Mouse (Mus musculus) intestine, embryonic 14.5 days (tissue): ENCODE results near the gene Dock4. TPM values are rescaled to one million over a fixed set of nuclear protein-coding genes. Genes with fewer than 3 reads are reported as not detected.

Source experiments
- ATAC-seq: fragments of 200-750 bp; cut with Nextera tagmentation; replicated peaks from 2 replicates; pipeline ENCODE4 v1.8.0; 2017; ENCODE audit warnings: low read depth, moderate number of reproducible peaks, moderate TSS enrichment, moderate library complexity; ENCODE audit not compliant: low FRiP score, low TSS enrichment
- DNase-seq: peaks from one replicate; pipeline ENCODE4 v3.0.0-alpha.2; 2018; ENCODE audit warnings: low spot score
- H3K27ac ChIP-seq: fragments of 300-500 bp; sonication (generic); 2 replicates; pipeline ENCODE4 v1.5.1; 2014; ENCODE audit warnings: low read depth, mild to moderate bottlenecking, control low read depth
- H3K27me3 ChIP-seq: fragments of 300-500 bp; sonication (generic); replicated peaks from 2 replicates; pipeline ENCODE4 v1.6.1; 2014; ENCODE audit warnings: low read length, control low read depth; ENCODE audit not compliant: control insufficient read depth, insufficient read depth
- H3K36me3 ChIP-seq: fragments of 300-500 bp; sonication (generic); 2 replicates; pipeline ENCODE4 v1.6.1; 2014; ENCODE audit warnings: low read length, control low read depth; ENCODE audit not compliant: control insufficient read depth, insufficient read depth
- H3K4me1 ChIP-seq: fragments of 300-500 bp; sonication (generic); replicated peaks from 2 replicates; pipeline ENCODE4 v1.6.1; 2014; ENCODE audit warnings: low read length, control low read depth, mixed read lengths; ENCODE audit not compliant: control insufficient read depth, insufficient read depth
- H3K4me2 ChIP-seq: fragments of 300-500 bp; sonication (generic); 2 replicates; pipeline ENCODE4 v1.6.1; 2014; ENCODE audit warnings: low read length
- H3K4me3 ChIP-seq: fragments of 300-500 bp; sonication (generic); 2 replicates; pipeline ENCODE4 v1.5.1; 2014; ENCODE audit warnings: low read depth, low read length, control low read depth, mixed read lengths
- H3K9ac ChIP-seq: fragments of 300-500 bp; sonication (generic); 2 replicates; pipeline ENCODE4 v1.6.1; 2014; ENCODE audit warnings: mild to moderate bottlenecking, low read length
- H3K9me3 ChIP-seq: fragments of 300-500 bp; sonication (generic); 2 replicates; pipeline ENCODE4 v1.6.1; 2016; ENCODE audit warnings: low read length, control low read depth; ENCODE audit not compliant: control insufficient read depth
- WGBS: fragments of 180-500 bp; shearing (Covaris S2); extraction: QIAGEN DNeasy Blood & Tissue Kit; methylation state at CpG from one replicate; pipeline ENCODE4 v1.1.7; 2014; 5-methylcytosine and 5-hydroxymethylcytosine counted together
- polyA plus RNA-seq: library from polyadenylated mRNA; unstranded; fragments of >200 nt; fragmentation: Nextera tagmentation; extraction: Ambion mirVana; gene quantifications from 2 replicates; pipeline ENCODE4 v1.2.1, GENCODE M21; 2014

The Dock4 gene
- polyA plus RNA-seq, 1 experiment from 2014 or later, result 10.6 TPM

DNA sequence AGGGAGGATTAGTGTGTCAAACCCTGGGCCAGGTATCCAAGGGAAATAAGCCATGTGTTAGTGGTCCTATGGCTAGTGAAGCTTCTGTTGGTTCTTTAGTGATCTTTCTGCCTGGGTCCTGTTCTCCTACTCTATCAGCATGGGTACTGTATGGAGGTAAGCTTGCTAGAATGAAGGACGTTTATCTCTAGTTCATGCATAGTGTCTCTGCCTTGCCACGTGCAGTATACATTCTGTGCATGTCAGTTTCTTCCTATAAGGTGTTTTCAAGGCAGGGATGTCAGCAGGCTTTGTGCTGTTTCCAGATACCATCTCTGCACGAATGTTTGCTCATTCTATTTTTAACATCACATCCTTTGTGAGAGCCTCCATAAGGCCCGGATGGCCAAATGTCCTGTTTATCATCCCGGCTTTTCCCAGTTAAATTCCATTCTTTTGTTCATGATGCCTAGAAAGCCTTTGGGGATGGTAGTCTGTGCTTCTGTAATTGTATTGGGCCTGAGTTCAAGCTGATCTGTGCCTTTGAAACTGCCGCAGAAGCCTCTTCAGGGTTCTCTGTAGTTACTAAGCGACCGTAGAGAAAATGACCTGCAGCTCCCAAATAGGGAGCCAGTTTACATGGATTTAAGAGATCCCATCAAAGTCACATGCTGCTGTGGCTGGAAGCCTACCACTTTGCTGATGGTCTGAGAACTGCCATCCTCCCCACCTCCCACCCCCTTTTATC lies 66.1 kb downstream of the Dock4 start:
- Histone ChIP-seq H3K4me2 (no peak overlapping the region), H3K27ac (no peak overlapping the region), H3K27me3 (no peaks in the 10 kb centered on the region), H3K9ac (no peak overlapping the region), H3K4me1 (no peaks in the 10 kb centered on the region), H3K4me3 (no peak overlapping the region), H3K36me3 (no peaks in the 10 kb centered on the region), H3K9me3 (no peaks in the 10 kb centered on the region)
- no peak for DNase-seq
- WGBS, result 43% methylated on average over 8 of the region's 8 CpGs
- ATAC-seq, result no peak

DNA sequence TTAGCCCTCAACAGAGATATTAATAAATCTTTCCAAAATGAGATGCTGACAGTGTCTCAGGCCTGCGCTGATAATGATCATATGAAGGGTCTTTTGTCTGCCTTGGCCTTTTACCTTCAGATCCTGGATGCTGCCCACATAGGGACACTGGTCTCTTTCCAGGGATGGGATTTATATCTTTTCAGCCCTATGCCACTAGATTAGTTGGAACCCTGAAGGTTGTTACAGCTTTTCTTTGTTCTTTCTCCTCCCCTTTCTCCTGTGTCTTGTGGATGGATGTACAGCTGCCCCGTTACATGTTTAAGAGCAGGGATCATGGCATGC lies 66.6 kb downstream of the Dock4 start:
- no peak for ATAC-seq
- 81% methylated on average over 2 of the region's 2 CpGs for WGBS

GRCm38 (mm10) chr12:40512994-40513393 lies 67.2 kb downstream of the Dock4 start:
- Histone ChIP-seq H3K4me1 (no peaks in the 10 kb centered on the region), H3K9me3 (no peaks in the 10 kb centered on the region), H3K27ac (no peak overlapping the region), H3K4me3 (no peak overlapping the region), H3K9ac (no peak overlapping the region), H3K4me2 (no peak overlapping the region), H3K27me3 (no peaks in the 10 kb centered on the region), H3K36me3 (no peaks in the 10 kb centered on the region)
- WGBS, result 79% methylated on average over 7 of the region's 7 CpGs
- DNase-seq, result no peak
- ATAC-seq, result no peak

More for the DNA sequence above, 66.6 kb downstream of the Dock4 start:
- no peaks in the 10 kb centered on the region for H3K27me3 ChIP-seq
- H3K4me2 ChIP-seq, result no peak overlapping the region
- H3K36me3 ChIP-seq, result no peaks in the 10 kb centered on the region
- H3K27ac ChIP-seq, result no peak overlapping the region
- H3K9me3 ChIP-seq, result no peaks in the 10 kb centered on the region
- DNase-seq, result no peak
- H3K4me1 ChIP-seq, result no peaks in the 10 kb centered on the region
- H3K4me3 ChIP-seq, result no peak overlapping the region
- no peak overlapping the region for H3K9ac ChIP-seq

GRCm38 (mm10) chr12:40514021-40514420 lies 68.3 kb downstream of the Dock4 start:
- no peak overlapping the region for H3K4me2 ChIP-seq
- DNase-seq, result no peak
- H3K4me1 ChIP-seq, result no peaks in the 10 kb centered on the region
- 66% methylated on average over 6 of the region's 6 CpGs for WGBS
- no peak for ATAC-seq
- no peaks in the 10 kb centered on the region for H3K9me3 ChIP-seq
- no peaks in the 10 kb centered on the region for H3K27me3 ChIP-seq
- H3K9ac ChIP-seq, result no peak overlapping the region
- no peaks in the 10 kb centered on the region for H3K36me3 ChIP-seq
- H3K27ac ChIP-seq, result no peak overlapping the region
- no peak overlapping the region for H3K4me3 ChIP-seq

DNA sequence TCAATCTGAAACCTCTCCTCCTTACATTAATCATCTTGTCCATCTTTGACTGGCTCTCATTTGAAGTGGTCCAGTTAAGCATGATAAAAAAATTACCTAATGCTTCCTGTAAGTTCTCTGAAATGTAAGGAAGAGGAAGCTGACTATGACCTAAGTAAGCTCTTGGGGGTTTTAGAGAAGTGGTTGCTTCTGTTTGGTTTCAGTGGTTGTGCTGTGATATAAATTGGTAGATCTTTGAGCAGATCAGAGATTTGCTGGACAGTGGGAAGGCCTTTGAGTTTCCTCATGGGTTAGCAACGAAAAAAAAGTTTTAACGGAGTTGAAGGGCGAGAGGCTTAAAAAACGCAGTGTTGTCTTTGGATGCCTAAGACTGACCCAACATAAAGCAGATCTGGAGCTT lies 76.7 kb downstream of the Dock4 start:
- no peak for DNase-seq
- Histone ChIP-seq H3K27me3 (no peaks in the 10 kb centered on the region), H3K4me2 (no peak overlapping the region), H3K9ac (no peak overlapping the region), H3K4me1 (no peaks in the 10 kb centered on the region), H3K27ac (no peak overlapping the region), H3K4me3 (no peak overlapping the region), H3K9me3 (no peaks in the 10 kb centered on the region), H3K36me3 (no peaks in the 10 kb centered on the region)
- no peak for ATAC-seq
- 92% methylated on average over 4 of the region's 4 CpGs for WGBS

DNA sequence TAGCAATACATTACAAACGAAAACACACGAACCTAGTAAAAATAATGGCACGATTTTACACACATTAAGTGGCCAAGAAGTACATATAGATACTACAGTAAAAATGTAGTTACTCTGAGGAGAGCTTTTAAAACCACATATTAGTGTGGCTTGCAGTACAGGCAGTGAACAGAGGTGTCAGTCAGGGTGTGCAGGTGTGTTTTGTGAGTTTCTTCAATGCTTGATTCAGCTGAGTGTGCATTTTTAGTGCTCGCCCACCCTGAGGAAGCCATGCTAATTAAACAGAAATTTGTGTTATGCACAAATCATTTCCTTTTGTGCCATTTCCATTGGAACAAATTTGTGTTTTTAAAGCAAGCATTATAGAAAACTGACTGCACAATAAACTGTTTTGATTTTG lies 77.3 kb downstream of the Dock4 start:
- H3K9me3 ChIP-seq, result no peaks in the 10 kb centered on the region
- no peak for ATAC-seq
- no peaks in the 10 kb centered on the region for H3K27me3 ChIP-seq
- WGBS, result 93% methylated on average over 4 of the region's 4 CpGs
- DNase-seq, result no peak
- no peak overlapping the region for H3K9ac ChIP-seq
- no peaks in the 10 kb centered on the region for H3K36me3 ChIP-seq
- H3K4me1 ChIP-seq, result no peaks in the 10 kb centered on the region
- H3K4me2 ChIP-seq, result no peak overlapping the region
- H3K4me3 ChIP-seq, result no peak overlapping the region
- no peak overlapping the region for H3K27ac ChIP-seq

- H3K27me3 ChIP-seq, result no peaks in the 10 kb centered on the region
- ATAC-seq (no peak), DNase-seq (no peak)
- no peaks in the 10 kb centered on the region for H3K9me3 ChIP-seq
- H3K9ac ChIP-seq, result no peak overlapping the region
- no peaks in the 10 kb centered on the region for H3K4me1 ChIP-seq
- no peaks in the 10 kb centered on the region for H3K36me3 ChIP-seq
- H3K27ac ChIP-seq, result no peak overlapping the region
- 91% methylated on average over 3 of the region's 3 CpGs for WGBS
- no peak overlapping the region for H3K4me3 ChIP-seq
- no peak overlapping the region for H3K4me2 ChIP-seq
Measured at GRCm38 (mm10) chr12:40525045-40525444, 79.3 kb downstream of the Dock4 start.

- ATAC-seq, result no peak
Measured at GRCm38 (mm10) chr12:40535655-40536618, 90.2 kb downstream of the Dock4 start.

More at GRCm38 (mm10) chr12:40535655-40536618, 90.2 kb downstream of the Dock4 start:
- H3K36me3 ChIP-seq, result no peaks in the 10 kb centered on the region
- no peak overlapping the region for H3K4me2 ChIP-seq
- WGBS, result 82% methylated on average over 9 of the region's 9 CpGs
- no peak for DNase-seq
- H3K4me1 ChIP-seq, result peaks cover 3% of the 10 kb centered on the region; the same call in 1 of the 2 replicates
- H3K27me3 ChIP-seq, result no peaks in the 10 kb centered on the region
- H3K4me3 ChIP-seq, result no peak overlapping the region
- H3K9ac ChIP-seq, result no peak overlapping the region
- H3K27ac ChIP-seq, result no peak overlapping the region
- H3K9me3 ChIP-seq, result no peaks in the 10 kb centered on the region
